Mouse (Mus musculus) forebrain, embryonic 10.5 days (tissue): ENCODE results near the gene Vmn1r139. TPM values are rescaled to one million over a fixed set of nuclear protein-coding genes. Genes with fewer than 3 reads are reported as not detected.
"Not testable (repeated sequence)": the region's sequence is repeated elsewhere in the genome, so short reads cannot be mapped to it uniquely, and the experiment has no call there.

Experiments
- DNase-seq: peaks from one replicate; pipeline ENCODE4 v3.0.0-alpha.2; 2017; ENCODE audit warnings: low spot score; ENCODE audit errors: extremely low spot score
- H3K27ac ChIP-seq: fragments of 300-500 bp; sonication (generic); 2 replicates; pipeline ENCODE4 v1.5.1; 2016; ENCODE audit warnings: mild to moderate bottlenecking
- H3K27me3 ChIP-seq: fragments of 300-500 bp; sonication (generic); 2 replicates; pipeline ENCODE4 v1.6.1; 2016; ENCODE audit warnings: mild to moderate bottlenecking; ENCODE audit not compliant: poor library complexity, severe bottlenecking
- H3K36me3 ChIP-seq: fragments of 300-500 bp; sonication (generic); replicated peaks from 2 replicates; pipeline ENCODE4 v1.6.1; 2016; ENCODE audit warnings: mild to moderate bottlenecking, moderate library complexity
- H3K4me1 ChIP-seq: fragments of 300-500 bp; sonication (generic); 2 replicates; pipeline ENCODE4 v1.6.1; 2016
- H3K4me3 ChIP-seq: fragments of 300-500 bp; sonication (generic); 2 replicates; pipeline ENCODE4 v1.5.1; 2016; ENCODE audit warnings: mild to moderate bottlenecking, moderate library complexity
- H3K9me3 ChIP-seq: fragments of 300-500 bp; sonication (generic); 2 replicates; pipeline ENCODE4 v1.6.1; 2016; ENCODE audit warnings: mild to moderate bottlenecking, moderate library complexity
- WGBS: fragments of 180-500 bp; shearing (Covaris S2); methylation state at CpG from one replicate; pipeline ENCODE4 v1.1.7; 2016; 5-methylcytosine and 5-hydroxymethylcytosine counted together
- polyA plus RNA-seq: library from polyadenylated mRNA; unstranded; fragments of >200 nt; fragmentation: Nextera tagmentation; extraction: Ambion mirVana; gene quantifications from 2 replicates; pipeline ENCODE4 v1.2.1, GENCODE M21; 2016

Vmn1r139 gene
- polyA plus RNA-seq = not detected in 2 replicates

GRCm38 (mm10) chr7:22068757-22069156, at the start of gene Vmn1r139:
Gene Vmn1r139 (plus strand): TSS chr7:22069057.
- not testable (repeated sequence) for H3K9me3 ChIP-seq, H3K27ac ChIP-seq, DNase-seq, H3K36me3 ChIP-seq, H3K27me3 ChIP-seq, H3K4me1 ChIP-seq, H3K4me3 ChIP-seq
- WGBS = no CpG with 5 or more reads among the region's 7 CpGs

GRCm38 (mm10) chr7:22028797-22029196, 40.1 kb upstream of the Vmn1r139 start, which contains the start of gene Vmn1r138:
Gene Vmn1r138 (minus strand): TSS chr7:22028897.
- whole genome bisulfite sequencing = no CpG with 5 or more reads among the region's 2 CpGs
- DNase-seq, H3K27me3 ChIP-seq, H3K27ac ChIP-seq, H3K9me3 ChIP-seq, H3K36me3 ChIP-seq, H3K4me3 ChIP-seq, H3K4me1 ChIP-seq: not testable (repeated sequence)

GRCm38 (mm10) chr7:22056205-22056604, 12.7 kb upstream of the Vmn1r139 start, which contains the start of gene Gm6176:
Gene Gm6176 (minus strand): TSS chr7:22056305.
- H3K4me3 ChIP-seq = not testable (repeated sequence)
- no CpG with 5 or more reads among the region's 1 CpGs for WGBS

GRCm38 (mm10) chr7:22118145-22118544, 49.3 kb downstream of the Vmn1r139 start, which contains the start of gene Gm16451:
Gene Gm16451 (minus strand): TSS chr7:22118245.
- H3K36me3 ChIP-seq, H3K9me3 ChIP-seq, DNase-seq, H3K4me1 ChIP-seq, H3K27me3 ChIP-seq, H3K4me3 ChIP-seq, H3K27ac ChIP-seq: not testable (repeated sequence)
- no CpG with 5 or more reads among the region's 2 CpGs for WGBS

More at GRCm38 (mm10) chr7:22056205-22056604, 12.7 kb upstream of the Vmn1r139 start, which contains the start of gene Gm6176:
- not testable (repeated sequence) for H3K27ac ChIP-seq, H3K36me3 ChIP-seq, H3K27me3 ChIP-seq, H3K9me3 ChIP-seq, DNase-seq, H3K4me1 ChIP-seq

- not testable (repeated sequence) for DNase-seq, H3K4me3 ChIP-seq, H3K9me3 ChIP-seq, H3K27me3 ChIP-seq, H3K36me3 ChIP-seq, H3K27ac ChIP-seq, H3K4me1 ChIP-seq
- WGBS = no CpG with 5 or more reads among the region's 5 CpGs
These were observed 65.8 kb downstream of the Vmn1r139 start, which contains the start of gene Gm10666 for GRCm38 (mm10) chr7:22134641-22135040. Gene Gm10666 (minus strand): TSS chr7:22134741.

Other genes starting within 250 kb of the Vmn1r139 start
- gene Vmn1r135, start 236.7 kb upstream of the Vmn1r139 start, polyA plus RNA-seq = not detected in 2 replicates
- not detected in 2 replicates for gene Gm5725, start 224.8 kb upstream of the Vmn1r139 start, polyA plus RNA-seq
- not detected in 2 replicates for gene Gm5891, start 147.8 kb upstream of the Vmn1r139 start, polyA plus RNA-seq
- not detected in 2 replicates for gene Vmn1r137, start 74.5 kb upstream of the Vmn1r139 start, polyA plus RNA-seq
- not detected in 2 replicates for gene Vmn1r138, start 40.2 kb upstream of the Vmn1r139 start, polyA plus RNA-seq
- gene Gm6176, start 12.8 kb upstream of the Vmn1r139 start, polyA plus RNA-seq = not detected in 2 replicates
- not detected in 2 replicates for gene Gm16451, start 49.2 kb downstream of the Vmn1r139 start, polyA plus RNA-seq
- not detected in 2 replicates for gene Gm10666, start 65.7 kb downstream of the Vmn1r139 start, polyA plus RNA-seq
- not detected in 2 replicates for gene Vmn1r142, start 95.0 kb downstream of the Vmn1r139 start, polyA plus RNA-seq
- gene Vmn1r143, start 120.3 kb downstream of the Vmn1r139 start, polyA plus RNA-seq = not detected in 2 replicates
- not detected in 2 replicates for gene Gm8653, start 132.2 kb downstream of the Vmn1r139 start, polyA plus RNA-seq
- gene Gm8453, start 160.4 kb downstream of the Vmn1r139 start, polyA plus RNA-seq = not detected in 2 replicates